Mouse (Mus musculus) spleen, adult 2 months (tissue): ENCODE data around the gene Slc6a3. TPM values are rescaled to one million over a fixed set of nuclear protein-coding genes. Genes with fewer than 3 reads are reported as not detected.

ENCODE experiments used
- DNase-seq, 2 experiments: peaks; one replicate each; pipeline versions ENCODE4 v3.0.0 to v3.0.0-alpha.2; 2012 to 2021; ENCODE audit warnings: low spot score in 2 of 2, low read depth in 1 of 2
- H3K27ac ChIP-seq: fragments of 200-500 bp; 2 replicates; pipeline ENCODE4 v1.5.1; 2012; ENCODE audit warnings: low read length, inconsistent platforms; ENCODE audit not compliant: insufficient read depth
- H3K27me3 ChIP-seq: fragments of 200-500 bp; 2 replicates; pipeline ENCODE4 v1.6.1; 2012; ENCODE audit warnings: mild to moderate bottlenecking, moderate library complexity, low read length, inconsistent platforms; ENCODE audit not compliant: control insufficient read depth, insufficient read depth
- H3K36me3 ChIP-seq: fragments of 200-500 bp; 2 replicates; pipeline ENCODE4 v1.6.1; 2012; ENCODE audit warnings: mild to moderate bottlenecking, low read length, inconsistent platforms; ENCODE audit not compliant: control insufficient read depth, insufficient read depth
- H3K4me1 ChIP-seq: fragments of 200-500 bp; 2 replicates; pipeline ENCODE4 v1.6.1; 2011; ENCODE audit warnings: inconsistent platforms; ENCODE audit not compliant: control insufficient read depth, insufficient read depth, insufficient read length
- H3K4me3 ChIP-seq: fragments of 200-500 bp; 2 replicates; pipeline ENCODE4 v1.5.1; 2011; ENCODE audit warnings: mild to moderate bottlenecking, inconsistent platforms; ENCODE audit not compliant: insufficient read depth, insufficient read length; ENCODE audit errors: extremely low read depth
- CTCF ChIP-seq: fragments of 200-500 bp; IDR thresholded peaks from 2 replicates; pipeline ENCODE4 v1.5.1; 2011; ENCODE audit warnings: mild to moderate bottlenecking, inconsistent platforms; ENCODE audit not compliant: insufficient read depth, insufficient read length, insufficient replicate concordance; ENCODE audit errors: extremely low read depth
- POLR2A ChIP-seq: fragments of 200-500 bp; IDR thresholded peaks from 2 replicates; pipeline ENCODE4 v1.6.1; 2011; ENCODE audit warnings: low read depth, low read length, inconsistent platforms
- WGBS: fragments of 180-500 bp; shearing (Covaris S2); methylation state at CpG from one replicate; pipeline ENCODE4 v1.1.7; 2018; 5-methylcytosine and 5-hydroxymethylcytosine counted together
- polyA plus RNA-seq: library from polyadenylated mRNA; depleted of rRNA; stranded (reverse); fragments of >200 nt; gene quantifications from 2 replicates; pipeline ENCODE4 v1.2.3, GENCODE M21; 2012

Gene Slc6a3
- polyA plus RNA-seq, 1 experiment, result 0.49 TPM

- Histone ChIP-seq H3K27ac (no peak overlapping the region), H3K36me3 (no peaks in the 10 kb centered on the region), H3K27me3 (no peaks in the 10 kb centered on the region), H3K4me3 (no peak overlapping the region), H3K4me1 (no peaks in the 10 kb centered on the region)
- no peak for DNase-seq
- TF ChIP-seq POLR2A (no peak), CTCF (no peak)
- WGBS, result 73% methylated on average over 2 of the region's 2 CpGs
These were observed 40.7 kb downstream of the Slc6a3 start for GRCm38 (mm10) chr13:73577277-73577676.

- WGBS, result 67% methylated on average over 3 of the region's 3 CpGs
- no peaks in the 10 kb centered on the region for H3K27me3 ChIP-seq
- H3K36me3 ChIP-seq, result no peaks in the 10 kb centered on the region
- no peak overlapping the region for H3K4me3 ChIP-seq
- H3K4me1 ChIP-seq, result no peaks in the 10 kb centered on the region
- H3K27ac ChIP-seq, result no peak overlapping the region
- DNase-seq, result no peak
- TF ChIP-seq CTCF (no peak), POLR2A (no peak)
These were observed 54.9 kb downstream of the Slc6a3 start for GRCm38 (mm10) chr13:73591488-73591887.

- DNase-seq, result no peak
- TF ChIP-seq CTCF (no peak), POLR2A (no peak)
- no peak overlapping the region for H3K27ac ChIP-seq
- no peaks in the 10 kb centered on the region for H3K4me1 ChIP-seq
- H3K27me3 ChIP-seq, result no peaks in the 10 kb centered on the region
- no peak overlapping the region for H3K4me3 ChIP-seq
- 40% methylated on average over 2 of the region's 2 CpGs for WGBS
- H3K36me3 ChIP-seq, result no peaks in the 10 kb centered on the region
These were observed 56.0 kb downstream of the Slc6a3 start for GRCm38 (mm10) chr13:73592546-73592945.

- H3K36me3 ChIP-seq, result no peaks in the 10 kb centered on the region
- DNase-seq, result no peak
- no peaks in the 10 kb centered on the region for H3K27me3 ChIP-seq
- no peak overlapping the region for H3K27ac ChIP-seq
- WGBS, result 15% methylated on average over 4 of the region's 4 CpGs
- no peaks in the 10 kb centered on the region for H3K4me1 ChIP-seq
- TF ChIP-seq POLR2A, result no peak
- TF ChIP-seq CTCF, result no peak
- H3K4me3 ChIP-seq, result no peak overlapping the region
These were observed 59.7 kb downstream of the Slc6a3 start for GRCm38 (mm10) chr13:73596276-73596675.

- Histone ChIP-seq H3K4me3 (no peak overlapping the region), H3K4me1 (peaks cover 8% of the 10 kb centered on the region; the same call in 1 of the 2 replicates), H3K27me3 (no peaks in the 10 kb centered on the region), H3K36me3 (no peaks in the 10 kb centered on the region), H3K27ac (no peak overlapping the region)
- TF ChIP-seq CTCF (no peak), POLR2A (no peak)
- no peak for DNase-seq
- 13% methylated on average over 4 of the region's 4 CpGs for WGBS
These were observed 63.7 kb downstream of the Slc6a3 start for GRCm38 (mm10) chr13:73600217-73600616.

- Histone ChIP-seq H3K4me3 (no peak overlapping the region), H3K4me1 (peaks cover 8% of the 10 kb centered on the region; the same call in 1 of the 2 replicates), H3K27ac (no peak overlapping the region), H3K27me3 (no peaks in the 10 kb centered on the region), H3K36me3 (peaks cover 11% of the 10 kb centered on the region; the same call in 1 of the 2 replicates)
- DNase-seq, result no peak
- TF ChIP-seq POLR2A, result no peak
- no peak for TF ChIP-seq CTCF
- 62% methylated on average over 4 of the region's 4 CpGs for WGBS
These were observed 66.5 kb downstream of the Slc6a3 start for GRCm38 (mm10) chr13:73603046-73603445.

DNA sequence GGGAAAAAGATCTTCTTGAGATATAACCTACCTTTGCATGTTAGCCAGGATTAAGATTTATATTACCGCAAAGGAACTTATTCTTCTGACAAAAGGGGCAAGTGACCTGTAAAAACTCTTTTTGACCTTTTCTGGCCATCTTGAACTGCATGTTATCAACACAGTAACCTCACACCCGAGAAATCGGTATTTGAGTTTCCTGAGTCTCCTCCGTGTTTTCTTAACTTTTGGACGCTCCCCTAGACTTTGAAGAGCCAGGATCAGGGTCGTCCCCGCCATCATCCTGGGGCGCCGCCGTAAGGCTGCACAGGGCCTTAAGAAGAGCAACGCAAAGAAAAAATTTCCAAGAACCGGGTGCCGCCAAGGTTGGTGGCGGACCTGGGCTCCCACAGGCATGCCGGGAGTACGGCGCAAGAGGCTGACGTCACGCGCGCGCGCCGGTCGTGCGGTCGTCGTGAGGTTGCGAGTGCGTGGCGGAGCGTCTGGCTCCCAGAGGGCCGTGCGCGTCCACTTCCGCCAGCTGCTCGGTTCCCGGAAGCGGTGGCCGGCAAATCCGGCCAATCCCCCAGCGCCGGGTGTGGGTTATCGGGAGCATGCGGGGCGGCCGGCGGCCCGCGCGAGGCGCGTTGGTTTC lies 67.1 kb downstream of the Slc6a3 start, which contains the start of gene Clptm1l:
Gene Clptm1l (plus strand): TSS at position 485 of the 634 bp plus-strand sequence.
- under 1% methylated on average over 52 of the region's 53 CpGs for WGBS
- TF ChIP-seq POLR2A (peak; percentile 71; the same call in 1 of the 2 replicates), CTCF (no peak)
- Histone ChIP-seq H3K27me3 (no peaks in the 10 kb centered on the region), H3K4me3 (peak within 1 kb of the TSS; percentile 92), H3K27ac (peak within 1 kb of the TSS; percentile 78), H3K36me3 (peaks cover 13% of the 10 kb centered on the region; the same call in 1 of the 2 replicates), H3K4me1 (peaks cover 8% of the 10 kb centered on the region; the same call in 1 of the 2 replicates)
- peak; percentile 81 to 96 for DNase-seq
